Mouse (Mus musculus): ENCODE measurements around the gene Arnt2.

Arnt2 gene

GRCm38 (mm10) chr7:84397320-84397719 lies 12.7 kb downstream of the Arnt2 start:
- no peak for DNase-seq (ENCODE audit: low spot score)

DNA sequence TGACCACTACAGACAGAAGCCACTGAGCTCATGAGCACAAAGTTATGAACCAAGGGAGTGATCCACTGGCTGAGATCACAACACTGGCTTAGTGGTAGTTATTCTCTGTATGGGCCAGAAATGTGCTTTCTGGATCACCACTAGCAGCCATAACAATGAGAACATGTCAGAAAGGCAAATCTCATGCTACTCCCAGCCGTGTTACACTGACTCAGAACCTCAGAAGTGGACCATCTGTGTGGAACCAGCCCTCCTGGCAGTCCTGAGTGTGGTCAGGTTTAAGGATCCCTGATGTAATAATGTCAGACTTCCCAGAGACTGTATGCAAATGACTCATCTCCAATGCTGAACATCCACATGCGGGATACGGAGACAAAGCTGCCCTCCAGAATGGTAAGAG lies 13.4 kb downstream of the Arnt2 start:
- no peak for DNase-seq (ENCODE audit: low spot score)

GRCm38 (mm10) chr7:84387826-84388225 lies 22.1 kb downstream of the Arnt2 start:
- no peak for DNase-seq (ENCODE audit: low spot score)

DNA sequence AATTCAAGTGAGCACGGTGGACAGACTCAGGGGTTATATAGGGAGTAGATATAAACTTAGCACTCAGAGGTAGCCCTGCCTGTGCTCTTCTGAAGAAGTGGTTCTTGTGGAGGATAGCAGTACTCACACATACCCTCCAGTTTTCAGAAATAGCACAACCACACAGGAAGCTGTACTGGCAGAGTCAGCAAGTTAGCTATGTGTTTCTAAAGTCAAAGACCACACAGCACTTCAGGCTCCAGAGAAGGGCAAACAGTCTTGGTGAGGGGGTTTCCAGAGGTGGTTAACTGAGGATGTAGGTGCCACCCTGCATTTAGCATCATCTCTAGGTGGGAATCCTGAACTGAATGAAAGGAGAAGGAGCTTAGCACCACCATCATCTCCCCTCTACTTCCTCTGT lies 23.5 kb downstream of the Arnt2 start:
- DNase-seq (ENCODE audit: low spot score) = no peak

- DNase-seq (ENCODE audit: low spot score) = no peak
These were observed 25.2 kb downstream of the Arnt2 start for GRCm38 (mm10) chr7:84384778-84385177.

DNA sequence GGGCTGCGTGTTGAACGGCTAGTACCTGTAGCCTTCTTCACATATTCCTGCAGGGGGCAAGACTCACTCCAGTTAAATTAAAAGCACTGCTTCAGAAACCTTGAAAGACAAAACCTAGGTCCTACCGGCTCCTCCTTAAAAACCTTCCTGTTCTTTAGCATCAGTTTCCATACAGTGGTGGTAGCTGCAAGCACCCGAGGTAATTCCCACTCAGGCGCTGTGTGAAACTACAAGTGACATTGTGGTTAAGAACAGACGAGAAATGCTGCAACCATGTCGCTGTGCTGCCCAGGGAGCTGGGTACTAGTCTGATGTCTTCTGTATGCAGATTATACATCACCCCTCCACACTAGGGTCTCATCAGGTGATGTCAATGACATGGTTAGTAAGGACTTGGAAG lies 25.9 kb downstream of the Arnt2 start:
- no peak for DNase-seq (ENCODE audit: low spot score)

DNA sequence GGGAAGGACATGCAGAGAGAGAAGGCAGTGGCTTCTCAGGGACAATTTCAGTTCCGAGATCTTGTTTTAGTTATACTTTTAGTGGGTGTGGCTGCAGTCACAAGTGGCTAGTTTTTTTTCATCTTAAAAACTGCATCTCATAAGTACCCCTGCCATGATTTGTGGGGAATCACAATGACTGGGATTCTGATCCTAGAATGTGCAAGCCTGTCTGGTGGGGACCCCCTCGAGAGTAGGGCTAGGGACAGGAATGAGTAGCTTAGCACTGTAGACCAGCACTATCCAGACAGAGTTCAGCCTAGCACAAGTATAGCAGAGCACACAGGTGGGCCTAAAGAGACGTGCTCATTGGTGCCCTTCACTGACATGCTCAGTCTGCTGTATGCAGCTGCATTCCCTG lies 27.6 kb downstream of the Arnt2 start:
- DNase-seq (ENCODE audit: low spot score) = no peak

DNA sequence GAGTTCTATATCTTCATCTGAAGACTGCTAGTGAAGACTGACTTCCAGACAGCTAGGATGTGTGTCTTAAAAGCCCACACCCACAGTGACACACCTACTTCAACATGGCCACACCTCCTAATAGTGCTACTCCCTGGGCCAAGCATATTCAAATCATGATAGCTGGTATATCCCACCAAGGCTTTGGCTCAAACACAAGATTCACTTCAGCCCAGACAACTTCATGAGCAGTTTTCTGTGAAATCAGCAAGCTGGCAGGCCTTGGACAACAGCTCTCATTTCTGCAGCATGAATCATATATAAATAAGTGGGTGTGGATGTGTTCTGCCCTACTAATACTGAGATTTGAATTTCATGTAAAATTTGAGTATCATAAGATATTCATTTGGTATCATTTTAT lies 29.2 kb downstream of the Arnt2 start:
- DNase-seq (ENCODE audit: low spot score) = no peak

- DNase-seq (ENCODE audit: low spot score) = no peak
These were observed 32.6 kb downstream of the Arnt2 start for GRCm38 (mm10) chr7:84377330-84377729.

DNA sequence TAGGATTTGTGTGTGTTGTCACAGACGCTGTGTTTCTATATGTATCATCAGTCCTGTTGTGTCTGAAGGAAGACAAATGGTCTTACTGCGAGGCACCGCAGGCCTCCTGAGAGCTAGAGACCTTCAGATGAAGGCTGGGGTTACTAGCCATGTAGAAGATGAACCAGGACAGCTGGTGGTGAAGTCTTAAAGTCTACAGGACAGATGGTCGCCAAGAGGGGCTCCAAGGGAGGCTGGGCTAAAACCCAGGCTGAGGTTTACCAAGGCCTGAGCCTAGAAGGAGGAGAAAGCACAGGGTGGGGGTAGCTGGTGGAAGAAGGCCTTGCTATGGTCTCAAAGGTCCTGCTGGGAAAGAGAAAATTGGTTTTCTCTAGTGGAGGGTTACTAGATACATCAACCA lies 36.3 kb downstream of the Arnt2 start:
- DNase-seq (ENCODE audit: low spot score) = no peak

DNA sequence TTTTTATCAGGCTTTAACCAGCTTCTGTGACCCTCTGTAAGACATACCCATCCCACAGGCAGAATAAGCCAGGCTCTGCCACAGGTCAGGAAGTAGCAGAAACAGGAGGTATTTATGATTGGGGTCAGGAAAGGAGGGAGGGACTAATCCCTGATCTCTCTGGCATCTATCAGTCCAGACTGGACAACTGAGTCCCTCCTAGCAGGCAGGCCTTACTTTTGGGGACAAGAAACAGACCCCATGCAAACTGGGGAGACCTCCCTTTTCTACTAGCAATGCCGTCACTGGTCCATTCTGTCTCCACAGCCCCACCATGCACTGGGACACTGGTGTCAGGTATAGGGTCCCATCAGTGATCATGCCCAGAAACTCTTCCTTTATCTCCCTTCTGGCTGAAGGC lies 37.1 kb downstream of the Arnt2 start:
- DNase-seq (ENCODE audit: low spot score) = no peak

DNA sequence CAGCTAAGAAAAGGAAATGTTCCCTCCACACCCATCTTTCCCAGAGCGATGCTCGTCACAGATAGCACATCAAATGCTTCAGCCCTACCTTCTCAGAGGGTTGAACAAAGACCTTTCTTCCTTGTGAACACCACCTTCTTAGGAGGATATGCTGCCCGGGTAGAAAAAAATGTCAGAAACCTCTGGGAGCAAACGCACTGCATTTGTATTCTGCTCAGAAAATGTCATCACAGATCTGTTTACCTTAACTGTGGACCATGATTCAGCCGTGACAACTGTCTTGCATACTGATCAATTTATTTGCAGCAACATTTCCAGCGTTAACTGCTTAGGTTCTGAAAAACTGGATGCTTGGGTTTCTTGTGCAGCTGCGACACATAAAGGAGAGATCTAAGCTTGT lies 37.7 kb downstream of the Arnt2 start:
- DNase-seq (ENCODE audit: low spot score) = no peak

DNA sequence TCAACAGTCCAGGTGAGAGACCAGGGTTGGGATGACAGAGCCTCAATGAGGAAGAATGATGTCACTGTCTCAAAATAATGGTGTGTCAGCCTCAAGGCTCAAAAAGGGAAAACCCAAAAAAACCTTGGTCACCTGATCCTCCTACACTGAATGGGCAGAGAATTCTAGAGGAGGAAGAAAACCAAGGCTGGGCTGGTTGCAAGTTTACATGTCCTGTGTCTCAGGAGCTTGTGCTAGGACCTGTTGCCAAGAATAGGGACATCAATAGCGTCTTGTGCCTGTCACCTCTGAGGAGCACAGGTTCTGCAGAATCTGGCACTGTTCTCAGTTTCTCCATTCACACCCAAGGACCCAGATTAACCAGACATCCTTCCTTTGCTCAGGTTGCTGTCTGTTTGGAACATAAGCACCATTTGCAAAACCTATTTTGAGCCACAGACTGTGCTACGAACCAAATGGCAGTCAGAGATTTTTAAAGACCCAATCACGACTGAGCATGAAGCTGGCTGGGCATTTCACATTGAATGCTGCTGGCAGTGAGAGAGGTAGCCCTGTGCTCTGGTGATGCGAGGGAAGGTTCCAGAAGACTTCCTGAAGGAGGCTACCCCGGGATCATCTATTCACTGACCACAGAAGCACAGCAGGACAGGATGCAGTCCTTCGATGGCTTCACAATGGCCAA lies 38.9 kb downstream of the Arnt2 start:
- DNase-seq (ENCODE audit: low spot score) = no peak

DNA sequence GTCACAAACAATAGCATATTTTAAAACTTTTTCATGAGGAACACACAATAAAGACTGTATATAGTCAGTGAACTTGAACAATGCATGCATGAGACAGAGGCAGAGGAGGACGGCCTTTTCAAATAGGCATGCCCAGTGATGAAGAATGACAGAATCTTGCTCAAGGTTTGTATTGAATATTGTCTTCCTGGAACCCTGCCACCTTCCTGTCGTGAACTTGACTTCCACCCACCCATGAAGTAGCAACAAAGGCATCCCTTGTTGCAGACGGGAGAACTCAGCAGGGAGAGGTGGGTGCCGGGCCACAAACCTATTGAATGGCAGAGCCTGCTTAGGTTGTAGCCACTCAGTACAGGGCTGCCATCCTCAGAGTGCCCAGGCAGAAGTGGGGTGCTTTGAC lies 43.7 kb downstream of the Arnt2 start:
- no peak for DNase-seq (ENCODE audit: low spot score)

- no peak for DNase-seq (ENCODE audit: low spot score)
These were observed 47.3 kb downstream of the Arnt2 start for GRCm38 (mm10) chr7:84362711-84363110.

GRCm38 (mm10) chr7:84361086-84361684 lies 48.8 kb downstream of the Arnt2 start:
- no peak for DNase-seq (ENCODE audit: low spot score)

GRCm38 (mm10) chr7:84358426-84358825 lies 51.5 kb downstream of the Arnt2 start:
- DNase-seq (ENCODE audit: low spot score) = no peak

GRCm38 (mm10) chr7:84355619-84356570 lies 54.1 kb downstream of the Arnt2 start:
- peak; percentile 83 for DNase-seq (ENCODE audit: low spot score)

DNA sequence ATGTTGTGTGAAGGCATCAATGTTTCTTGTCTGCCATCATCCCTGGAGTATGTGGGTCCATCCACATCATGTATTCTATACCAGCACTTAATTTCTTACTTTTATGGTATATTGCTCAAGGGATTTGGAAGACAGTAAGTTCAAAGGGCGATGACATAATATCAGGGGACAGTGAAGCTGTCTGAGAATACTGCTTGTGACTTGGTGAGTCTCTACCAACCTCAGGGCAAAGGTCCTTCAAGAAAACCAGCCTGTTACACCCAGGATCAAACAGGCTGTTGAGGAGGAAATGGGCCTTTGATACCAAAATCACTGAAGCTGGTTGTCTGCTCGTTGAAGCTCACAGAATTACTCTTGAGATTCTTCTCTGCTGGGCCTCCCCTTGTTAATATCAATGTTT lies 55.1 kb downstream of the Arnt2 start:
- no peak for DNase-seq (ENCODE audit: low spot score)

GRCm38 (mm10) chr7:84350529-84350928 lies 59.4 kb downstream of the Arnt2 start:
- DNase-seq (ENCODE audit: low spot score) = no peak

- no peak for DNase-seq (ENCODE audit: low spot score)
These were observed 60.0 kb downstream of the Arnt2 start for GRCm38 (mm10) chr7:84349976-84350375.

DNA sequence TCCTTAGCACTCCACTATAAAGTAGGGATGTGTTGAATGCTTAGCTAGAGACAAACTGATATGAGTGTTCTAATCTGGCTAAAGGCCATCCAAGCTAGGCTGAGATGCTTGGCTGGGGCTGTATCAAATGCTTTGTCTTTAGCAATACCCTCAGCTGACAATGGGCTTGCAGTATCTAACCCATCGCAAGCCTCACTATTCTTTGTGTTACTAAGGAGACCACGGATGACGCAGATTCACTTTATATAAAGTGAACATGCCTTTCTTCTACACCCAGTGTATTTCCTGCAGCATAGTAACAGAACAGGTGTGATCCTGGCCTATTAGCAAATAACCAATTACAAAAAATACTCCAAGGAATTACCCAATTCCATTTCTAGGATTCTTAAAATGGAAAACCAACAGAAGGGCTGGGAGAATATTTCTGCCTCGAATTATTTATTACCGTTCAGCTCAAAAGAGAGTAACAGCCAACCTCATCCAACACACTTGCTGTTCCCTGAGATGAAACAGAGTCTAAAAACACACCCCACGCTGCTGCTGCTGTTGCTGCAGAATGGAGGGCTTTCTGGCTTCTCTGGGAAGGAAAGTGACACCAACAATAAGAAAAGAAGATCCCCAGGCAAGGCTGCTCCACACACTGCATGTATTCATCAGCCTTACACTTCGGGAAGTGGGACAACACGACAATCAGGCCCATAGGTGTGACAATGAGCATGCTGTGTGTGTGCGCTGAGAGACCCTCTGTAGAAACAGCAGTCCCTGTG lies 61.6 kb downstream of the Arnt2 start:
- no peak for DNase-seq (ENCODE audit: low spot score)
